Mouse (Mus musculus): ENCODE data around the gene Dnph1. TPM values are rescaled to one million over a fixed set of nuclear protein-coding genes. Genes with fewer than 3 reads are reported as not detected.

Dnph1 gene
- polyA plus RNA-seq, 1 experiment from 2014 or later: 17.5 TPM

GRCm38 (mm10) chr17:46503847-46504638 is 7.5 kb downstream of the Dnph1 start:
- WGBS (ENCODE audit: insufficient replicate concordance): 63% methylated on average over 14 of the region's 14 CpGs
- H3K9ac ChIP-seq: no peak overlapping the region
- ATAC-seq (ENCODE audit: insufficient read depth): no peak
- H3K4me3 ChIP-seq (replicated peaks): no peak overlapping the region
- no peaks in the 10 kb centered on the region for H3K9me3 ChIP-seq (replicated peaks)
- H3K27me3 ChIP-seq: no peaks in the 10 kb centered on the region
- 0 out of 2 replicates have a peak, but pooled peaks cover 3% of the 10 kb centered on the region for H3K36me3 ChIP-seq (replicated peaks)
- no peak overlapping the region for H3K4me2 ChIP-seq
- no peak overlapping the region for H3K27ac ChIP-seq (replicated peaks)
- H3K4me1 ChIP-seq (replicated peaks): no peaks in the 10 kb centered on the region

- H3K36me3 ChIP-seq (replicated peaks): no peaks in the 10 kb centered on the region
- H3K27me3 ChIP-seq: no peaks in the 10 kb centered on the region
- H3K4me2 ChIP-seq: no peak overlapping the region
- 50% methylated on average over 3 of the region's 3 CpGs for WGBS (ENCODE audit: insufficient replicate concordance)
- no peaks in the 10 kb centered on the region for H3K9me3 ChIP-seq (replicated peaks)
- H3K27ac ChIP-seq (replicated peaks): no peak overlapping the region
- ATAC-seq (ENCODE audit: insufficient read depth): no peak
- H3K4me1 ChIP-seq (replicated peaks): no peaks in the 10 kb centered on the region
- no peak overlapping the region for H3K4me3 ChIP-seq (replicated peaks)
- H3K9ac ChIP-seq: no peak overlapping the region
These were observed 9.1 kb downstream of the Dnph1 start for GRCm38 (mm10) chr17:46505617-46506016.

GRCm38 (mm10) chr17:46511059-46511710 is 14.7 kb downstream of the Dnph1 start:
- WGBS (ENCODE audit: insufficient replicate concordance): 51% methylated on average over 11 of the region's 11 CpGs

GRCm38 (mm10) chr17:46513329-46513728 is 16.8 kb downstream of the Dnph1 start:
- Histone ChIP-seq H3K4me3 (replicated peaks) (no peak overlapping the region), H3K27ac (replicated peaks) (no peak overlapping the region), H3K4me2 (no peak overlapping the region), H3K4me1 (replicated peaks) (no peaks in the 10 kb centered on the region), H3K9ac (no peak overlapping the region), H3K36me3 (replicated peaks) (no peaks in the 10 kb centered on the region), H3K27me3 (no peaks in the 10 kb centered on the region), H3K9me3 (replicated peaks) (no peaks in the 10 kb centered on the region)
- 43% methylated on average over 2 of the region's 2 CpGs for WGBS (ENCODE audit: insufficient replicate concordance)
- no peak for ATAC-seq (ENCODE audit: insufficient read depth)

More at GRCm38 (mm10) chr17:46511059-46511710, 14.7 kb downstream of the Dnph1 start:
- H3K4me3 ChIP-seq (replicated peaks): no peak overlapping the region
- ATAC-seq (ENCODE audit: insufficient read depth): no peak
- no peaks in the 10 kb centered on the region for H3K4me1 ChIP-seq (replicated peaks)
- H3K9me3 ChIP-seq (replicated peaks): no peaks in the 10 kb centered on the region
- H3K27ac ChIP-seq (replicated peaks): no peak overlapping the region
- H3K9ac ChIP-seq: no peak overlapping the region
- H3K27me3 ChIP-seq: no peaks in the 10 kb centered on the region
- no peak overlapping the region for H3K4me2 ChIP-seq
- H3K36me3 ChIP-seq (replicated peaks): no peaks in the 10 kb centered on the region

GRCm38 (mm10) chr17:46519971-46520370 is 23.5 kb downstream of the Dnph1 start:
- WGBS (ENCODE audit: insufficient replicate concordance): 48% methylated on average over 10 of the region's 10 CpGs
- Histone ChIP-seq H3K36me3 (replicated peaks) (no peaks in the 10 kb centered on the region), H3K27ac (replicated peaks) (no peak overlapping the region), H3K9ac (no peak overlapping the region), H3K4me2 (no peak overlapping the region), H3K4me3 (replicated peaks) (no peak overlapping the region), H3K9me3 (replicated peaks) (no peaks in the 10 kb centered on the region), H3K4me1 (replicated peaks) (no peaks in the 10 kb centered on the region), H3K27me3 (peaks cover 37% of the 10 kb centered on the region)
- ATAC-seq (ENCODE audit: insufficient read depth): no peak

GRCm38 (mm10) chr17:46520385-46520979 is 24.0 kb downstream of the Dnph1 start:
- Histone ChIP-seq H3K27me3 (peaks cover 37% of the 10 kb centered on the region), H3K27ac (replicated peaks) (no peak overlapping the region), H3K9me3 (replicated peaks) (no peaks in the 10 kb centered on the region), H3K4me1 (replicated peaks) (no peaks in the 10 kb centered on the region), H3K9ac (no peak overlapping the region), H3K36me3 (replicated peaks) (no peaks in the 10 kb centered on the region), H3K4me2 (no peak overlapping the region; the same call in 1 of the 2 replicates), H3K4me3 (replicated peaks) (no peak overlapping the region)
- no peak for ATAC-seq (ENCODE audit: insufficient read depth)
- WGBS (ENCODE audit: insufficient replicate concordance): 19% methylated on average over 25 of the region's 25 CpGs

- peaks cover 37% of the 10 kb centered on the region for H3K27me3 ChIP-seq
- no peaks in the 10 kb centered on the region for H3K9me3 ChIP-seq (replicated peaks)
- H3K4me2 ChIP-seq: no peak overlapping the region; the same call in 1 of the 2 replicates
- ATAC-seq (ENCODE audit: insufficient read depth): no peak
- H3K4me1 ChIP-seq (replicated peaks): no peaks in the 10 kb centered on the region
- H3K9ac ChIP-seq: no peak overlapping the region
- 62% methylated on average over 9 of the region's 9 CpGs for WGBS (ENCODE audit: insufficient replicate concordance)
- H3K27ac ChIP-seq (replicated peaks): no peak overlapping the region
- no peaks in the 10 kb centered on the region for H3K36me3 ChIP-seq (replicated peaks)
- no peak overlapping the region for H3K4me3 ChIP-seq (replicated peaks)
These were observed 24.7 kb downstream of the Dnph1 start for GRCm38 (mm10) chr17:46521174-46521573.

- Histone ChIP-seq H3K27me3 (peaks cover 37% of the 10 kb centered on the region), H3K9ac (no peak overlapping the region), H3K4me3 (replicated peaks) (no peak overlapping the region), H3K36me3 (replicated peaks) (no peaks in the 10 kb centered on the region), H3K9me3 (replicated peaks) (no peaks in the 10 kb centered on the region), H3K4me2 (no peak overlapping the region), H3K4me1 (replicated peaks) (no peaks in the 10 kb centered on the region), H3K27ac (replicated peaks) (no peak overlapping the region)
- 40% methylated on average over 24 of the region's 24 CpGs for WGBS (ENCODE audit: insufficient replicate concordance)
- ATAC-seq (ENCODE audit: insufficient read depth): no peak
These were observed 25.6 kb downstream of the Dnph1 start for GRCm38 (mm10) chr17:46521963-46522668.

GRCm38 (mm10) chr17:46525065-46525464 is 28.6 kb downstream of the Dnph1 start:
- Histone ChIP-seq H3K4me3 (replicated peaks) (no peak overlapping the region), H3K27ac (replicated peaks) (no peak overlapping the region), H3K4me1 (replicated peaks) (no peaks in the 10 kb centered on the region), H3K9me3 (replicated peaks) (no peaks in the 10 kb centered on the region), H3K36me3 (replicated peaks) (no peaks in the 10 kb centered on the region), H3K9ac (no peak overlapping the region), H3K27me3 (peaks cover 28% of the 10 kb centered on the region), H3K4me2 (no peak overlapping the region)
- 69% methylated on average over 10 of the region's 10 CpGs for WGBS (ENCODE audit: insufficient replicate concordance)
- ATAC-seq (ENCODE audit: insufficient read depth): no peak

GRCm38 (mm10) chr17:46525579-46526307 is 29.2 kb downstream of the Dnph1 start:
- peaks cover 22% of the 10 kb centered on the region for H3K27me3 ChIP-seq
- H3K9ac ChIP-seq: no peak overlapping the region
- no peaks in the 10 kb centered on the region for H3K36me3 ChIP-seq (replicated peaks)
- H3K4me2 ChIP-seq: no peak overlapping the region
- 31% methylated on average over 12 of the region's 12 CpGs for WGBS (ENCODE audit: insufficient replicate concordance)
- ATAC-seq (ENCODE audit: insufficient read depth): peak; percentile 22; the same call in 1 of the 2 replicates
- no peaks in the 10 kb centered on the region for H3K9me3 ChIP-seq (replicated peaks)
- no peak overlapping the region for H3K27ac ChIP-seq (replicated peaks)
- no peaks in the 10 kb centered on the region for H3K4me1 ChIP-seq (replicated peaks)
- no peak overlapping the region for H3K4me3 ChIP-seq (replicated peaks)
